Mouse (Mus musculus): ENCODE results near the gene Pfdn6. TPM values are rescaled to one million over a fixed set of nuclear protein-coding genes. Genes with fewer than 3 reads are reported as not detected.

Pfdn6 gene
- polyA plus RNA-seq, 1 experiment from 2014 or later, result 147 TPM

DNA sequence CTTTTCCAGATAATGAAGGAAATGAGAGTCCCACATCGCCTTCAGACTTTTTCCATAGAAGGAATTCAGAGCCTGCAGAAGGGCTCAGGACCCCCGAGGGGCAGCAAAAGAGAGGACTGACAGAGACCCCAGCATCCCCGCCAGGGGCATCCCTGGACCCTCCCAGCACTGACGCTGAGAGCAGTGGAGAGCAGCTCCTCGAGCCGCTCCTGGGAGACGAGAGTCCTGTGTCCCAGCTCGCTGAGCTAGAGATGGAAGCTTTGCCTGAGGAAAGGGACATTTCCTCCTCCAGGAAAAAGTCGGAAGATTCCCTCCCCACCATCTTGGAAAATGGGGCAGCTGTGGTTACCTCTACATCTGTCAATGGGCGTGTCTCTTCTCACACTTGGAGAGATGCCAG is 26.9 kb downstream of the Pfdn6 start:
- Histone ChIP-seq H3K36me3 (ENCODE audit: insufficient read depth, low read length) (peaks cover 30% of the 10 kb centered on the region), H3K27ac (no peak overlapping the region), H3K4me3 (replicated peaks; ENCODE audit: low read depth, low read length) (no peak overlapping the region), H3K9ac (ENCODE audit: low read depth, low read length) (no peak overlapping the region), H3K27me3 (ENCODE audit: insufficient read depth, low read length) (no peaks in the 10 kb centered on the region), H3K9me3 (replicated peaks; ENCODE audit: low read length) (no peaks in the 10 kb centered on the region), H3K4me1 (replicated peaks; ENCODE audit: insufficient read depth, low read length) (peaks cover 20% of the 10 kb centered on the region), H3K4me2 (ENCODE audit: low read length) (no peak overlapping the region)
- no peak for TF ChIP-seq CTCF (IDR thresholded peaks at IDR 0.05; ENCODE audit: low read depth)
- ATAC-seq (replicated peaks; ENCODE audit: low FRiP score, low read depth) (no peak), DNase-seq (ENCODE audit: low spot score) (no peak)
- WGBS, result 90% methylated on average over 10 of the region's 10 CpGs

DNA sequence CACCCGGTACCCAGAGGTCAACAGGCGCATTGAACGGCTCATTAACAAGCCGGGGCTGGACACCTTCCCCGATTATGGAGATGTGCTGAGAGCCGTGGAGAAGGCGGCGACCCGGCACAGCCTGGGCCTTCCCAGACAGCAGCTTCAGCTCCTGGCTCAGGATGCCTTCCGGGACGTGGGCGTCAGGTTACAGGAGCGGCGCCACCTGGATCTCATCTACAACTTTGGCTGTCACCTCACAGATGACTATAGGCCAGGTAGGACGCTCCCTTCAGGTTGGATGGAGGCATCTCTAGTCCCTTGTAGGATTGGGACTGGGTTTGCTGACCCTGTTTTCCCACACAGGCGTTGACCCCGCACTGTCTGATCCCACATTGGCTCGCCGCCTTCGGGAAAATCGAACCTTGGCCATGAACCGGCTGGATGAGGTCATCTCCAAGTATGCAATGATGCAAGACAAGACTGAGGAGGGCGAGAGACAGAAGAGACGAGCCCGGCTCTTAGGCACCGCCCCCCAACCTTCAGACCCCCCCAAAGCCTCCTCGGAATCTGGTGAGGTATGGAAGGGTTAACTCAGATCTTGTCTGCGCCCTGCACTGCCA is 28.2 kb downstream of the Pfdn6 start:
- 0 out of 2 replicates have a peak, but pooled peaks have one; percentile 2 for TF ChIP-seq CTCF (IDR thresholded peaks at IDR 0.05; ENCODE audit: low read depth)
- no peak for ATAC-seq (replicated peaks; ENCODE audit: low FRiP score, low read depth)
- WGBS, result 51% methylated on average over 28 of the region's 28 CpGs
- Histone ChIP-seq H3K4me1 (replicated peaks; ENCODE audit: insufficient read depth, low read length) (peaks cover 25% of the 10 kb centered on the region), H3K27ac (no peak overlapping the region), H3K4me3 (replicated peaks; ENCODE audit: low read depth, low read length) (no peak overlapping the region), H3K4me2 (ENCODE audit: low read length) (peak overlapping the region; percentile 27), H3K27me3 (ENCODE audit: insufficient read depth, low read length) (no peaks in the 10 kb centered on the region), H3K9me3 (replicated peaks; ENCODE audit: low read length) (no peaks in the 10 kb centered on the region), H3K36me3 (ENCODE audit: insufficient read depth, low read length) (peaks cover 30% of the 10 kb centered on the region), H3K9ac (ENCODE audit: low read depth, low read length) (peak overlapping the region; percentile 23; the same call in 1 of the 2 replicates)
- DNase-seq (ENCODE audit: low spot score), result no peak

DNA sequence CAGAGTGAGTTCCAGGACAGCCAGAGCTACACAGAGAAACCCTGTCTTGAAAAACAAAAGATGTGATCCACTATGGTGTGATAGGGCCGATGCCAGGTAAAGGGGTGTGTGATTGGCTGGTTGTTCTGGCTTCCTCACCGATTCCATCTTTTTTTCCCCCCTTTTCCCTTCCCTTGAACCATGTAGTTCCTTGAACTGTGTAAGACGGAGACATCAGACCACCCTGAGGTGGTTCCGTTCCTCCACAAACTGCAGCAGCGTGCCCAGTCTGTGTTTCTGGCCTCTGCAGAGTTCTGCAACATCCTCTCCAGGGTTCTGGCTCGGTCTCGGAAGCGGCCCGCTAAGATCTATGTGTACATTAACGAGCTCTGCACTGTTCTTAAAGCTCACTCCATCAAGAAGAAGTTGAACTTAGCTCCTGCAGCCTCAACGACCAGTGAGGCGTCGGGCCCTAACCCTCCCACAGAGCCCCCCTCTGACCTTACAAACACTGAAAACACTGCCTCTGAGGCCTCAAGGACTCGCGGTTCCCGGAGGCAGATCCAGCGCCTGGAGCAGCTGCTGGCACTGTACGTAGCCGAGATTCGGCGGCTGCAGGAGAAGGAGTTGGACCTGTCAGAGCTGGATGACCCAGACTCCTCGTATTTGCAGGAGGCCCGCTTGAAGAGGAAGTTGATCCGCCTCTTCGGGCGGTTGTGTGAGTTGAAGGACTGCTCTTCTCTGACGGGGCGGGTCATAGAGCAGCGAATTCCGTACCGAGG is 28.9 kb downstream of the Pfdn6 start:
- Histone ChIP-seq H3K4me2 (ENCODE audit: low read length) (peak overlapping the region; percentile 27), H3K4me3 (replicated peaks; ENCODE audit: low read depth, low read length) (no peak overlapping the region), H3K9ac (ENCODE audit: low read depth, low read length) (peak overlapping the region; percentile 23; the same call in 1 of the 2 replicates), H3K9me3 (replicated peaks; ENCODE audit: low read length) (no peaks in the 10 kb centered on the region), H3K4me1 (replicated peaks; ENCODE audit: insufficient read depth, low read length) (peaks cover 20% of the 10 kb centered on the region), H3K36me3 (ENCODE audit: insufficient read depth, low read length) (peaks cover 30% of the 10 kb centered on the region), H3K27me3 (ENCODE audit: insufficient read depth, low read length) (no peaks in the 10 kb centered on the region), H3K27ac (no peak overlapping the region)
- ATAC-seq (replicated peaks; ENCODE audit: low FRiP score, low read depth), result no peak
- TF ChIP-seq CTCF (IDR thresholded peaks at IDR 0.05; ENCODE audit: low read depth), result no peak
- 56% methylated on average over 31 of the region's 31 CpGs for WGBS
- no peak for DNase-seq (ENCODE audit: low spot score)

DNA sequence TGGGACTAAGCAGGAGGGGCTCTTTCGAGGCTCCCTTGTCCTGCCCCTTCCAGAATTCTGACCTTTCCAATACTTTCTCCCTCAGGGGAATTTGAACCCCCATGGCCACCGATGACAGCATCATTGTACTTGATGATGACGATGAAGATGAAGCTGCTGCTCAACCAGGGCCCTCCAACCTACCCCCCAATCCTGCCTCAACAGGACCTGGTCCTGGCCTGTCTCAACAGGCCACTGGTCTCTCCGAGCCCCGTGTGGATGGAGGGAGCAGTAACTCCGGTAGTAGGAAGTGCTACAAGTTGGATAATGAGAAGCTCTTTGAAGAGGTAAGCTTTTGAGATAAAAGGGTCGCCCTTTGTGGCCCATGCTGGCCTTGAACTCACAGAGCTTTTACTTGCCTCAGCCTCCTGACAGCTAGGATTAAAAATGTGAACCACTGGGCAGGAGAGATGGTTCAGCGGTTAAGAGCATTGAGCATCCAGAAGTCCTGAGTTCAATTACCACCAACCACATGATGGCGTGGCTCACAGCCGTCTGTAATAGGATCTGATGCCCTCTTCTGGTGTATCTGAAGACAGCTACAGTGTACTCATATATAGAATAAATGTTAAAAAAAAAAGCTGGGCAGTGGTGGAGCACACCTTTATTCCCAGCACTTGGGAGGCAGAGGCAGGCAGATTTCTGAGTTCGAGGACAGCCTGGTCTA is 29.6 kb downstream of the Pfdn6 start:
- peak overlapping the region; percentile 96 for H3K27ac ChIP-seq
- DNase-seq (ENCODE audit: low spot score) (no peak), ATAC-seq (replicated peaks; ENCODE audit: low FRiP score, low read depth) (no peak)
- H3K27me3 ChIP-seq (ENCODE audit: insufficient read depth, low read length), result no peaks in the 10 kb centered on the region
- peak overlapping the region; percentile 97 for H3K4me2 ChIP-seq (ENCODE audit: low read length)
- H3K4me1 ChIP-seq (replicated peaks; ENCODE audit: insufficient read depth, low read length), result peaks cover 20% of the 10 kb centered on the region
- peaks cover 30% of the 10 kb centered on the region for H3K36me3 ChIP-seq (ENCODE audit: insufficient read depth, low read length)
- 39% methylated on average over 11 of the region's 11 CpGs for WGBS
- peak; percentile 48 for TF ChIP-seq CTCF (IDR thresholded peaks at IDR 0.05; ENCODE audit: low read depth)
- peak overlapping the region; percentile 87 for H3K9ac ChIP-seq (ENCODE audit: low read depth, low read length)
- H3K9me3 ChIP-seq (replicated peaks; ENCODE audit: low read length), result no peaks in the 10 kb centered on the region
- peak overlapping the region; percentile 83 for H3K4me3 ChIP-seq (replicated peaks; ENCODE audit: low read depth, low read length)

DNA sequence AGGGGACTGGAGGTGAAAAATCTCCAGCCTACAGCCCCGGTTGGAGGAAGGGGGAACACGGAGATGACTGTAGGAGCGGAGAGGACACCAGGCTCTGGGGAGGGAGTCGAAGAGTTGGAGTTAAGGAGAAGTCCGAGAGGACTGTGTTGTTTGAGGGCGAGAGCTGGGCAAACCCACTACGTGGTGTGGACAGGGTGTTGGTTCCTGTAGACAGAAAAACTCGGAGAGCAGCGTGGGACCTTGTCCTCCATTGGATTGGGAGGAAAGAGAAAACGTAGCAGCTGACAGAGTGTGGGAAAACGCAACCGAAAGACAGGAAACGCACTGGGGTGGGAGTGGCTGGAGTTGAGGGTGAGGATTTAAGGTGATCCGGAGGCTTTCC is 30.3 kb downstream of the Pfdn6 start:
- TF ChIP-seq CTCF (IDR thresholded peaks at IDR 0.05; ENCODE audit: low read depth), result no peak
- H3K9me3 ChIP-seq (replicated peaks; ENCODE audit: low read length), result no peaks in the 10 kb centered on the region
- H3K4me3 ChIP-seq (replicated peaks; ENCODE audit: low read depth, low read length), result peak overlapping the region; percentile 83
- ATAC-seq (replicated peaks; ENCODE audit: low FRiP score, low read depth), result 0 out of 2 replicates have a peak, but pooled peaks have one; percentile 1
- DNase-seq (ENCODE audit: low spot score), result peak; percentile 78
- no peaks in the 10 kb centered on the region for H3K27me3 ChIP-seq (ENCODE audit: insufficient read depth, low read length)
- H3K9ac ChIP-seq (ENCODE audit: low read depth, low read length), result peak overlapping the region; percentile 87
- H3K4me2 ChIP-seq (ENCODE audit: low read length), result peak overlapping the region; percentile 97
- H3K36me3 ChIP-seq (ENCODE audit: insufficient read depth, low read length), result peaks cover 30% of the 10 kb centered on the region
- WGBS, result 0% methylated on average over 14 of the region's 14 CpGs
- peak overlapping the region; percentile 96 for H3K27ac ChIP-seq
- peaks cover 20% of the 10 kb centered on the region for H3K4me1 ChIP-seq (replicated peaks; ENCODE audit: insufficient read depth, low read length)
